Mouse (Mus musculus) adrenal gland, adult 10 weeks (tissue): ENCODE measurements around the gene 9530002B09Rik. TPM values are rescaled to one million over a fixed set of nuclear protein-coding genes. Genes with fewer than 3 reads are reported as not detected.

Source experiments
- polyA plus RNA-seq: library from polyadenylated mRNA; stranded (reverse); fragments of 350-450 nt; fragmentation: Illumina TruSeq; extraction: RNeasy Lipid Tissue Mini Kit (QIAGEN cat#74804); gene quantifications from one replicate; pipeline ENCODE4 v1.2.3, GENCODE M21; 2014; ENCODE audit warnings: low read depth, low replicate concordance

9530002B09Rik gene
- not detected for polyA plus RNA-seq

GRCm38 (mm10) chr4:122688975-122689374, at the start of gene 9530002B09Rik:
Gene 9530002B09Rik (plus strand): TSS chr4:122689275.

Other genes starting within 250 kb of the 9530002B09Rik start
- 222 TPM for gene Ppt1, start 147.0 kb downstream of the 9530002B09Rik start, polyA plus RNA-seq
- 65.8 TPM for gene Cap1, start 196.8 kb downstream of the 9530002B09Rik start, polyA plus RNA-seq